Mouse (Mus musculus) brain, embryonic 18.5 days (tissue): ENCODE measurements around the gene Gzf1.
A peak's percentile ranks its signal among the peaks of the same experiment; 100 is the strongest.

Experiments
- DNase-seq: peaks from one replicate; pipeline ENCODE4 v3.0.0-alpha.2; 2012; ENCODE audit warnings: low read depth, low spot score

Gene Gzf1

GRCm38 (mm10) chr2:148706409-148707201 is 25.8 kb downstream of the Gzf1 start:
- DNase-seq, result no peak

GRCm38 (mm10) chr2:148707202-148707530 is 26.3 kb downstream of the Gzf1 start:
- DNase-seq, result no peak

GRCm38 (mm10) chr2:148712326-148712725 is 31.5 kb downstream of the Gzf1 start:
- no peak for DNase-seq

- DNase-seq, result no peak
Observed at GRCm38 (mm10) chr2:148717072-148717471, 36.2 kb downstream of the Gzf1 start.

GRCm38 (mm10) chr2:148719271-148719995 is 38.6 kb downstream of the Gzf1 start:
- DNase-seq, result no peak

GRCm38 (mm10) chr2:148731614-148732326 is 50.9 kb downstream of the Gzf1 start:
- DNase-seq, result no peak

- peak; percentile 91 for DNase-seq
Observed at GRCm38 (mm10) chr2:148732327-148733000, 51.6 kb downstream of the Gzf1 start, which contains the start of gene Napb. Gene Napb (minus strand): TSS chr2:148732467.
